Mouse (Mus musculus) lung, adult 2 months (tissue): ENCODE results near the gene Hoxa11. TPM values are rescaled to one million over a fixed set of nuclear protein-coding genes. Genes with fewer than 3 reads are reported as not detected.
A peak's percentile ranks its signal among the peaks of the same experiment; 100 is the strongest.

ENCODE experiments used
- DNase-seq: peaks from one replicate; pipeline ENCODE4 v3.0.0; 2022
- H3K4me1 ChIP-seq: fragments of 200-500 bp; 2 replicates; pipeline ENCODE4 v1.6.1; 2011; ENCODE audit warnings: low read length; ENCODE audit not compliant: control insufficient read depth, insufficient read depth
- H3K4me3 ChIP-seq: fragments of 200-500 bp; replicated peaks from 2 replicates; pipeline ENCODE3; 2011; ENCODE audit warnings: low read depth, mild to moderate bottlenecking, control low read depth, low read length; ENCODE audit errors: extremely low read depth
- CTCF ChIP-seq: fragments of 200-500 bp; IDR thresholded peaks from 2 replicates; pipeline ENCODE4 v1.5.1; 2011; ENCODE audit warnings: mild to moderate bottlenecking, low read length, control low read depth; ENCODE audit not compliant: insufficient read depth
- POLR2A ChIP-seq: fragments of 200-500 bp; IDR thresholded peaks from 2 replicates; pipeline ENCODE4 v1.6.1; 2011; ENCODE audit warnings: low read depth, mild to moderate bottlenecking, control low read depth, low read length, borderline replicate concordance; ENCODE audit errors: extremely low read depth
- WGBS: fragments of 180-500 bp; shearing (Covaris S2); methylation state at CpG from one replicate; pipeline ENCODE4 v1.1.7; 2018; 5-methylcytosine and 5-hydroxymethylcytosine counted together
- polyA plus RNA-seq: library from polyadenylated mRNA; depleted of rRNA; stranded (reverse); fragments of >200 nt; gene quantifications from 2 replicates; pipeline ENCODE4 v1.2.3, GENCODE M21; 2012

The Hoxa11 gene
- polyA plus RNA-seq, 1 experiment: not detected

DNA sequence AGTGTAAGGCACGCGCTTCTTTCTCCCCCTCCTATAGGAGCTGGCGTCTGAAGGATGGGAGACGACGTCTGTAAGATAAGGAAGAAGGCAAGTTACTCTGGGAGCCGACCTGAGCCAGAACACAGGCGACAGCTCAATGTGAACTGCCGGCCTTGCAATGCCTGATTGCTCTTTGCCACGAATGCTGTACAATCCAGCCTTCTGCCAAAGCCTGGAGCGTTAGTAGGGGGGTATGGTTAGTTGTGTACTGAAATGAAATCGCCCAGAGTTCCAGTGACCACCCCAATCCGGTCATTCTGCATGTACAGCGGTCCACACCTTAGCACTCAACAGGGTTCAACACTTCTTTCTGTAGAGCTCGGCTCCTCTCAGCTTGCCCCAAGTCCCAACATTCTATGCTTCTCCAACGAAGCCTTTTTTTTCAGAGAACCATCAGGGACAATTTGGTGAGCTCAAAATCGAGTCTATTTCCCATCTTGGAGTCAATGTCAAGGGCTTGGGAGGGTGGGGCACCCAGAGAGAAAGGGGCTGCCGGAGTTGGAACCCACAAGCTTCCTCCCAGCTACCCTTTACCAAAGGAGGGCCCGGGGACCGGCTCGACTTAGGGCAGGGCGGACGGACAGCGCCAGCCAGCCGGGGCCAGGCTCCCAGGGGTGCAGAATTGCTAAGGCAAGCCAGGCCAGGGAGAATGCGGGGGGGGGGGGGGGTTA is 13.6 kb upstream of the Hoxa11 start:
- Histone ChIP-seq H3K4me3 (no peak overlapping the region), H3K4me1 (peaks cover 3% of the 10 kb centered on the region; the same call in 1 of the 2 replicates)
- no peak for TF ChIP-seq CTCF
- WGBS: 6% methylated on average over 25 of the region's 25 CpGs
- no peak for DNase-seq

DNA sequence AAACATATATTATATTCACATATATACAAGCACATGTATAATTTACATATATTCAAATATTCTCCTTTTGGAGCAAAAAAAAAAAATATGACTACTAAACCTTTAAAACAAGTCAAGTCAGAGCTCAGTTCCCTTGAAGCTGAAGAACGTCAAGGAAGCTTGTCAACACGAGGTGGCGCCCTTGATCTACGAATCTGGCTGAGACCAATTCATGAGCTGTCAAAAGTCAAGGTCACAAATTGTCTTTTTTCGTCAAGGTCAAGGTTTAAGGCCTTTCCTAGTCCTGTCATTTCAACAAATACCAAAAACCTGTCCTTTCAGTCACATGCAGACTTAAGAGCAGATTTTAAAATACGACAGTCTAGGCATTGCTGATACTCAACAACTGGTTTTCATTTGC is 11.3 kb upstream of the Hoxa11 start:
- Histone ChIP-seq H3K4me3 (no peak overlapping the region), H3K4me1 (peaks cover 3% of the 10 kb centered on the region; the same call in 1 of the 2 replicates)
- peak; percentile 70 for TF ChIP-seq CTCF
- TF ChIP-seq POLR2A: no peak
- WGBS: under 1% methylated on average over 6 of the region's 6 CpGs
- DNase-seq: peak; percentile 79

DNA sequence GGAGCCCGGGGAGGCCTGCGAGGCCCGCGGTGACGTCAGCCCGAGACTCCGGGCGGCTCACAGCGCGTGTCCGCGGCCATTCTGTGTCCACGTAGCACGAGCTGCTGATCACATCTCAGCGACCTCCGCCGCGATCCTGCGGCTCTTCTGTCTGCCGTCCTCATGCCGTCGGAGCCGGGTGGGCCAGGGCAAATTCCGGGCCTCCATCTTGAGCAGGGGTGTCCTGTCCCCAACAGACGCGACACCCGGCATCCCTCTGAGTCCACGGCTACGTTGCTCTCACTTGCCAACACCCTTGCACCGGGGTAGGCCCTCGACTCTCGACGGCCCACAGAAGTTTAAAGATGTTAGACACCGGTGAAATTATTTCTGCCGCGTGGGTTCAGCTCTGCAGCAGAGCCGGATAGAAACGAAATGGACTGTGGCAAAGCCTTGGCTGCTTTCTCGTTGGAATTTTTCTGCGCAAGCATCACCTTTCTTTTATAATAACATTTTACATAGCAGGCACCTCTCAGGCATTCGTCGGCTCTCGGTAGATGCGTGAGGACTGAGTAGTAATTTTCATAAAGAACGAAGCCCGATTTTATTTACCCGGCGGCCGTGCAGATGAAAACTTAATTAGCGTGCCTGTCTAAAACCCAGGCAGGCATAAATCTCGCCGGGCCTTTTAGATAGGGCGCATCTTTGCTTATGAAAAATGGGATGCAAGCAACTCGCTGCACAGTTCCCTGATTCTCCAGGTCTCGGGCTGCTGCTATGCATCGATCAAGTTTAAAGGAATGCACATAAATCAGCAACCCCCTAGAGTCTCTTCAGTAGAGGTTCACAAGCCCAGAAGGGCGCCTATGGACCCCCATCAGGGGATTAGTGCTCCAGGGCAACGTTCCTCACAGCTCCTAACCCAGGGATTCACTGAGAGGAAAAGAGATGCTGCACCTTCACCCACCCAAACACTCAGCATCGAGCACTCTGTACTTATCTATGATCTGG is 8.2 kb upstream of the Hoxa11 start:
- 5% methylated on average over 59 of the region's 59 CpGs for WGBS
- DNase-seq: no peak
- no peak overlapping the region for H3K4me3 ChIP-seq
- no peaks in the 10 kb centered on the region for H3K4me1 ChIP-seq
- TF ChIP-seq CTCF (no peak), POLR2A (no peak)

DNA sequence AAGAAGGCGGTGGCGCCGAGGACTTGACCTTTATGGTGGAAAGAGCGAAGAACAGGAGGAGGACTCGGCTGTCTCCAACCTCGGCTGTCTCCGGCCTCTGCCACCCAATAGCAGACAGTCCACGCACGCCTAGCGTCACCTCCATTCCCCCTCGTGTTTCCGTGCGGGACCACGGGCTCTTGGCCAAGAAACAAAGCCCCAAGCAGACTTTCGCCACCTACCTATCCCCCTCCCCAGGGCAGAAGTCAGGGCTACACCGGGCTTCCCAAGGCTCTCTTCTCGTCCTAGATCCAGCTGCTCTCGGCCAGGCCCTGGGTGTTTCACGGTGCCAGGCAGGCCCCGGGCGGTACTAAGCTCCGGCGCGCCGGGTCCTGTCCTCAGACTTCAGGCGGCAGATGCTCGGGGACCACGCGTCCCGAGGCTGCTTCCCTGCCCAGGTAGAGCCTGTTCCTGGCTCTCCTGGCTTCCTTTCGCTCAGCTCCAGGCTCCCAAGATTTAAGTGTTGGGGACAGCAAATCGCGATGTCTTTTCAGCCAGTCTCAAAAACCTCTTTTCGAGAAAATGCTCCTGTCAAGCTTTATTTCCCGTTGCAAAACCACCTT is 7.3 kb upstream of the Hoxa11 start:
- WGBS: 5% methylated on average over 35 of the region's 35 CpGs
- Histone ChIP-seq H3K4me3 (no peak overlapping the region), H3K4me1 (no peaks in the 10 kb centered on the region)
- no peak for TF ChIP-seq POLR2A
- no peak for TF ChIP-seq CTCF
- DNase-seq: no peak

DNA sequence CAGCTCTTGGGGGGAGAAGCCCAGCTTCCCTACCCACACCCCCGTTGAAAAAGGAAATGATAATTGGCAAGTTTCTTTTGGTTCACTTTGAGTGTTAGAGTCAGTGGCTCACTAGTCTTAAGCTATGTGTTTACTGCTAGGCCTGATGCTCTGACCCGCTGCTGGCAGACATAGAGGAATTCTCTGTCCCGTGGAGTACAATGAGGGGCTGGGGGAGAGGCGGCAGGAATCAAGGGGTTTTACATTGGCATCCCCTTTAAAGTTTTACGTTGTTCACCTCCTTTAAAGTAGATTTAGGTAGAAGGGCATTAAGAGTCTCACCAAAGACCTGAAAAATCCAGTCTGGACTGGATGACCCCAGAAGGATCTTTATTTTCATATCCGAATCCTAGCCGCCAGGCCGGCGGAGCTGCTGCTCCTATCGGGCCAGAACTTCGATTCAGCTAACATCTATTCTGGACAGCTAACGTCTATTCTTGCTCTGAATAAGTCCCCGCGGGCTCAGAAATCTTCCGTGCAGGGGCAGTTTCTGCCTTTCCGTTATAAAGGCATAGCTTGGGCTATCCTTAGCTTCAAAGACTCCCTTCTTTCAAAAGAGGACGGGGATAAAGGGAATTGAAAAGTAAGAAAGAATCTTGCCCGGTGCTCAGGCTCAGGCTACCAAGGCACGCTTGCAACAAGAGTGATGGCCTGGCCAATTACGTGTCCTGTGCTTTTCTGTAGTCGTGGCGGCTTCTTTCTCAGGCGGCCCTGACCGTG is 6.6 kb upstream of the Hoxa11 start:
- DNase-seq: no peak
- no peak overlapping the region for H3K4me3 ChIP-seq
- TF ChIP-seq POLR2A (no peak), CTCF (no peak)
- H3K4me1 ChIP-seq: no peaks in the 10 kb centered on the region
- WGBS: 10% methylated on average over 24 of the region's 24 CpGs

DNA sequence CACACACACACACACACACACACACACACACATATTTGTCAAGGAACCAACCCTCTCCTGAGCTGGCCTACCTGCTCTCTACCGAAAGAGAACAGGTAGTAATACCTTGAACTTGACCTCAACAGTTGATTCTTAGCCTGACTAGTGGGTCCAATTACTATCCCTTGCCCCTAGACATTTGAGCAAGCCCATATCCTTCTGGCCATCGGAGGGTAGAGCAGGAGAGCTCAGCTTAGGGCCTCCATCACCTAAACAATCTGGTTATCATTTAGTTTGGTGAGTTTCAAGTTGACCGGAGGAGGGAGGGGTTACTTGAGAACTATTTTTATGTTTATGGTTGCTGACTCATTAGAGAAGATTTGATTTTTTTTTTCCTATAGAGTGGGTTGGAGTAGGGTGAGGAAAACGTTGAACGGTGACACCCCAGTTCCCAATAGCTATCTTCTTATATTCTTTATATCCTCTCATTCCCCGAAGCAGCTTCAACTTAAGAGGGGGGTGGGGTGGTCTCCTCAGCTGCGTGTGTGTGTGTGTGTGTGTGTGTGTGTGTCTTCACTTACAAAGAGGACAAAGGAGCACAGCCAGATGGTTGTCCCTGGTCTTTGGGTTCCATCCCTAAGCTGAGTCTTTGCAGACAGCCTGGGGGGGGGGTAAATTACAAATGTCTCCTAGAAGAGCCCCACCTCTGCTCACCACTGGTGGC is 5.7 kb upstream of the Hoxa11 start:
- DNase-seq: no peak
- Histone ChIP-seq H3K4me1 (peaks cover 2% of the 10 kb centered on the region; the same call in 1 of the 2 replicates), H3K4me3 (no peak overlapping the region)
- 17% methylated on average over 7 of the region's 7 CpGs for WGBS
- no peak for TF ChIP-seq POLR2A
- TF ChIP-seq CTCF: no peak

DNA sequence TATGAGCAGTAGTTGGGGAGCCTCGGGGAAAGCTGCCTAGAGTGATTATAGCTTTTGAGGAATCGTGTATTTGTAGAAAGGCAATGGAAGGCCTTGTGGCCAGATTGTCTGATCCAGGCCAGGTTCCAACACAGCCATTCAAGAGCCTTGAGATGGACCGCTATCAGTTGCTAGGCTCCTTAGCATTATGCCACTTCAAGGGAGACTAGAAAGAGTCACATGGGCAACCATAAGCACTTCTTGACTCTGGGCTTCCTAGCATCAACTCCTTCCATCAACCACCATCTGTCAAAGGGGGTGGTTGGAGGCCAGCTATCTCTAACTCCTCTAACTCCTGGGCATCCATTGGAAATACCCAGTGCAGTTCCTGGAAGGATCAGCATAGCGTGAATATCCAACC is 4.2 kb upstream of the Hoxa11 start:
- TF ChIP-seq CTCF: no peak
- TF ChIP-seq POLR2A: no peak
- Histone ChIP-seq H3K4me1 (peaks cover 2% of the 10 kb centered on the region), H3K4me3 (no peak overlapping the region)
- WGBS: 16% methylated on average over 4 of the region's 4 CpGs
- DNase-seq: no peak

DNA sequence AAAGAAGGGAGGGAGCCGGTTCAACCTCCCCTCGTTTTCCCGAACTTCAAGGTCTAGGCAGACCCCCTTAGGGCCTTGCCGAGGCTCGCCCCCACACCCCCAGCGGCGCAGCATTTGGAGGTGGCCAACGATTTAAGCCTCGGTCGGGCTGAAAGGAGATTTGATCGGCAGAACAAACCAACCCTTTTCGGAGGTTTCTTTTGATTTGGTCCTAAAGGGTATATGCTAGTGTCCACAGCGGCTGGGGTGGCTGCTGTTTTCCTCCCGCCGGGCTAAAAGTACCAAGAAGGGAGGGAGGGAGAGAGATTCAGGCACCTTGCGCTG is 3.8 kb upstream of the Hoxa11 start:
- TF ChIP-seq POLR2A (no peak), CTCF (no peak)
- WGBS: 3% methylated on average over 16 of the region's 16 CpGs
- no peak overlapping the region for H3K4me3 ChIP-seq

More for the DNA sequence above, 3.8 kb upstream of the Hoxa11 start:
- peaks cover 2% of the 10 kb centered on the region for H3K4me1 ChIP-seq
- DNase-seq: no peak
